Mouse (Mus musculus): Measurements from ENCODE around the gene Cyp8b1. TPM values are rescaled to one million over a fixed set of nuclear protein-coding genes. Genes with fewer than 3 reads are reported as not detected.

Gene Cyp8b1
- polyA plus RNA-seq, 1 experiment from 2014 or later = not detected

DNA sequence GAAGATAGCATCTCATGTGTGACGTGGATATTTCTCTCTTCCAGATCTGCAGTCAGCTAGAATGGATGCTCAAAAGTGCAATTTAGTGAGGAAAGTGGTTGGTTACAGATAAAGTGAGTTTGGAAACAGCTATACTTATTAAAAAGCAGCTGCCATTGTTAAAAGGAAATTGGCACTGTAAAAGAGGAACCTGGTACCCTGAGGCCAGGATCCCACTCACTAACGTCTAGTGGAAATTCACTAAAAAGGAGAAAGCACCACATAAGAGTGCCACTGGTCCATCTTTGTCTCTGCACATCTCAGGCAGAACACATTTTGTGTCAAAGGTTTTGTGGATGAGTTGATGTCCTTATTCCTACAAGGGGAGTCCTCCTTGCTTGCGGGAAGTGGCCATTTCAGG lies 27.5 kb upstream of the Cyp8b1 start:
- no peak overlapping the region for H3K4me2 ChIP-seq (ENCODE audit: low read depth, low read length, severe bottlenecking)
- H3K4me1 ChIP-seq (replicated peaks; ENCODE audit: control insufficient read depth, insufficient read depth, low read length) = no peaks in the 10 kb centered on the region
- no peaks in the 10 kb centered on the region for H3K36me3 ChIP-seq (ENCODE audit: control insufficient read depth, insufficient read depth, low read length)
- H3K9me3 ChIP-seq (ENCODE audit: control insufficient read depth, low read length) = no peaks in the 10 kb centered on the region
- H3K27ac ChIP-seq (ENCODE audit: low read depth, low read length) = no peak overlapping the region
- no peaks in the 10 kb centered on the region for H3K27me3 ChIP-seq (ENCODE audit: control insufficient read depth, insufficient read depth, low read length)
- WGBS = 92% methylated on average over 3 of the region's 3 CpGs
- no peak for DNase-seq (ENCODE audit: low spot score)
- no peak for ATAC-seq (replicated peaks; ENCODE audit: low FRiP score)
- H3K9ac ChIP-seq (ENCODE audit: low read length) = no peak overlapping the region
- no peak overlapping the region for H3K4me3 ChIP-seq (ENCODE audit: low read depth, low read length)

DNA sequence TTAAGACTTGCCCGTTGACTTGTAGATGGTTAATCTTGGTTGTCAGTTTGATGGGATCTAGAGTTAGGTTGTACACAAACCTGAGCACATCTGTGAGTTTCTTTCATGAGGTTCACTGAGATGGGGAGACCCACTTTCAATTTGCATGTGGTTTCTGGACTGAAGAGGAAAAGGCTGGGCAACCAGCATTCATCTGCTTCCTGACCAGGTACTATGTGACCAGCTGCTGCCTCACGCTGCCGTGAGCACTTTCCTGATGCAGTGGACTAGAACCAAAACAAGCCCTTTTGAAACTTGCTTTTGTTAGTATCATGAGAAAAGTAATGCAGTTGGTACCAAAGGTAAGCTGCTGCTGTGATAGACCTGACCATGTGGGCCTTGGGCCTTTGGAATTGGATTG lies 26.9 kb upstream of the Cyp8b1 start:
- no peaks in the 10 kb centered on the region for H3K4me1 ChIP-seq (replicated peaks; ENCODE audit: control insufficient read depth, insufficient read depth, low read length)
- no peak overlapping the region for H3K4me3 ChIP-seq (ENCODE audit: low read depth, low read length)
- DNase-seq (ENCODE audit: low spot score) (no peak), ATAC-seq (replicated peaks; ENCODE audit: low FRiP score) (no peak)
- H3K9me3 ChIP-seq (ENCODE audit: control insufficient read depth, low read length) = no peaks in the 10 kb centered on the region
- H3K4me2 ChIP-seq (ENCODE audit: low read depth, low read length, severe bottlenecking) = no peak overlapping the region
- WGBS = 91% methylated on average over 3 of the region's 3 CpGs
- no peaks in the 10 kb centered on the region for H3K36me3 ChIP-seq (ENCODE audit: control insufficient read depth, insufficient read depth, low read length)
- no peaks in the 10 kb centered on the region for H3K27me3 ChIP-seq (ENCODE audit: control insufficient read depth, insufficient read depth, low read length)
- no peak overlapping the region for H3K27ac ChIP-seq (ENCODE audit: low read depth, low read length)
- no peak overlapping the region for H3K9ac ChIP-seq (ENCODE audit: low read length)

DNA sequence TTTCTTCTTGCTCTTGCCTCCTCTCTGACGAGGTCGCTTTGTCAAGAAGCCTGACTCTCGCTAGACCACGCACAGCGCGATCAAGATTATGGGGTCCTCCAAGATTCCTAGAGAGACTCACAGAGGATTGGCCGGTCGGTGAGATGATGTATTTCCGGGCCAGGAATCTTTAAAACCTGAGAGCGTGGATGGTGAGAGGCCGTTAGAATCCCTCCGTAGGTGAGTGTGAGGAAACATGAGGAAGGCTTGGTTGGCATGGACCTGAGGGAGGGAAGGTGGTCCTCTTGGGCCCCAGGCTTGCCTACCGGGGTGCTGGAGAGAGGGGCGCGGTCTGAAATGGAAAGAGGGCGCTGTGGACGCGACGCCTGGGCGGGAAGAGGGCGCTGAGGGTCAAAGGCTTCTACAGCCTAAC lies 21.8 kb upstream of the Cyp8b1 start:
- no peaks in the 10 kb centered on the region for H3K4me1 ChIP-seq (replicated peaks; ENCODE audit: control insufficient read depth, insufficient read depth, low read length)
- peak overlapping the region; percentile 57 for H3K9ac ChIP-seq (ENCODE audit: low read length)
- DNase-seq (ENCODE audit: low spot score) (peak; percentile 63), ATAC-seq (replicated peaks; ENCODE audit: low FRiP score) (peak; percentile 64)
- H3K4me3 ChIP-seq (ENCODE audit: low read depth, low read length) = peak overlapping the region; percentile 34
- no peaks in the 10 kb centered on the region for H3K36me3 ChIP-seq (ENCODE audit: control insufficient read depth, insufficient read depth, low read length)
- H3K27ac ChIP-seq (ENCODE audit: low read depth, low read length) = no peak overlapping the region
- H3K27me3 ChIP-seq (ENCODE audit: control insufficient read depth, insufficient read depth, low read length) = no peaks in the 10 kb centered on the region
- H3K9me3 ChIP-seq (ENCODE audit: control insufficient read depth, low read length) = no peaks in the 10 kb centered on the region
- 62% methylated on average over 21 of the region's 21 CpGs for WGBS
- H3K4me2 ChIP-seq (ENCODE audit: low read depth, low read length, severe bottlenecking) = peak overlapping the region; percentile 41

GRCm38 (mm10) chr9:121937451-121937864 lies 21.4 kb upstream of the Cyp8b1 start:
- Histone ChIP-seq H3K4me2 (ENCODE audit: low read depth, low read length, severe bottlenecking) (peak overlapping the region; percentile 41), H3K9ac (ENCODE audit: low read length) (peak overlapping the region; percentile 27; the same call in 1 of the 2 replicates), H3K27ac (ENCODE audit: low read depth, low read length) (no peak overlapping the region), H3K9me3 (ENCODE audit: control insufficient read depth, low read length) (no peaks in the 10 kb centered on the region), H3K4me1 (replicated peaks; ENCODE audit: control insufficient read depth, insufficient read depth, low read length) (no peaks in the 10 kb centered on the region), H3K36me3 (ENCODE audit: control insufficient read depth, insufficient read depth, low read length) (no peaks in the 10 kb centered on the region), H3K27me3 (ENCODE audit: control insufficient read depth, insufficient read depth, low read length) (no peaks in the 10 kb centered on the region), H3K4me3 (ENCODE audit: low read depth, low read length) (peak overlapping the region; percentile 34; the same call in 1 of the 2 replicates)
- DNase-seq (ENCODE audit: low spot score) (no peak), ATAC-seq (replicated peaks; ENCODE audit: low FRiP score) (0 out of 2 replicates have a peak, but pooled peaks have one; percentile 21)
- WGBS = 73% methylated on average over 6 of the region's 6 CpGs

DNA sequence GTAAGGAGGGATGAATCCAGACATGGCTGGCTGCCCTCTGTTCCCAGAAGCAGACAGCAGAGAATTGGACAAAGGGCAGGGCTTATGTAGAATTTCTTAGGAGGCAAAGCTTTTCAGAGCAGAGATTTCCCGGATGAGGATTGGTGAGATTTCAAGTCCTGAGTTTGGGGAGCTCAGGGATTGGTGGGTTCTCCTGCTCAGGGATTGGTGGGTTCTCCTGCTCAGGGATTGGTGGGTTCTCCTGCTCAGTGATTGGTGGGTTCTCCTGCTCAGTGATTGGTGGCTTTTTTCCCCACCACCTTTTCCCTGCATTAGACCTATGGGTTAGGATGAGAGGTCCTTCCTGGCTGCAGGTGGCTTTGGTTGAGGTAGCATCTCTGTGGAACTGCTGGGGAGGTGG lies 20.8 kb upstream of the Cyp8b1 start:
- DNase-seq (ENCODE audit: low spot score) (no peak), ATAC-seq (replicated peaks; ENCODE audit: low FRiP score) (0 out of 2 replicates have a peak, but pooled peaks have one; percentile 10)
- no peak overlapping the region for H3K9ac ChIP-seq (ENCODE audit: low read length)
- no peak overlapping the region for H3K4me3 ChIP-seq (ENCODE audit: low read depth, low read length)
- no peaks in the 10 kb centered on the region for H3K27me3 ChIP-seq (ENCODE audit: control insufficient read depth, insufficient read depth, low read length)
- WGBS = 79% methylated on average over 1 of the region's 1 CpGs
- H3K9me3 ChIP-seq (ENCODE audit: control insufficient read depth, low read length) = no peaks in the 10 kb centered on the region
- no peaks in the 10 kb centered on the region for H3K4me1 ChIP-seq (replicated peaks; ENCODE audit: control insufficient read depth, insufficient read depth, low read length)
- no peaks in the 10 kb centered on the region for H3K36me3 ChIP-seq (ENCODE audit: control insufficient read depth, insufficient read depth, low read length)
- H3K4me2 ChIP-seq (ENCODE audit: low read depth, low read length, severe bottlenecking) = peak overlapping the region; percentile 41; the same call in 1 of the 2 replicates
- H3K27ac ChIP-seq (ENCODE audit: low read depth, low read length) = no peak overlapping the region

DNA sequence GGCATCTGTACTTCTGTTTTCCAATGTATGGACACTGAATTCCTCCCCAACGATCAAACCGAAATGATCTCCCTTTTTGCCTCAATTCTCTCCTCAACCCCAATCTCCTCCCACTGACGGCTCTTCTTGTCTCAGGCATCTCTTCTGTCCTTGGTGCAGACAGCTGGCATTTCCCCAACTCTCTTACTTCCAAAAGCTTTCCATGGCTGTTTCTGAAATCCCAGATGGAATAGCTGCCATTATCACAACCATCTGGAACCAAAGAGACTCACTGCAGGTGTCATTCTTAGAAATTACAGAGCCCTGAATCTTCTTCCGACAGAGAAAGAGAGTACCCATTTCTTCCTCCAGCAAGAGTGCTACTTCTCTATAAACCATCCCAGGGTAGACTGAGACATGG lies 18.8 kb upstream of the Cyp8b1 start:
- Histone ChIP-seq H3K36me3 (ENCODE audit: control insufficient read depth, insufficient read depth, low read length) (no peaks in the 10 kb centered on the region), H3K27me3 (ENCODE audit: control insufficient read depth, insufficient read depth, low read length) (no peaks in the 10 kb centered on the region), H3K4me2 (ENCODE audit: low read depth, low read length, severe bottlenecking) (no peak overlapping the region), H3K9me3 (ENCODE audit: control insufficient read depth, low read length) (no peaks in the 10 kb centered on the region), H3K4me1 (replicated peaks; ENCODE audit: control insufficient read depth, insufficient read depth, low read length) (no peaks in the 10 kb centered on the region), H3K9ac (ENCODE audit: low read length) (no peak overlapping the region), H3K4me3 (ENCODE audit: low read depth, low read length) (no peak overlapping the region), H3K27ac (ENCODE audit: low read depth, low read length) (no peak overlapping the region)
- DNase-seq (ENCODE audit: low spot score) (no peak), ATAC-seq (replicated peaks; ENCODE audit: low FRiP score) (no peak)
- WGBS = 87% methylated on average over 4 of the region's 4 CpGs

- H3K9ac ChIP-seq (ENCODE audit: low read length) = no peak overlapping the region
- DNase-seq (ENCODE audit: low spot score) (peak; percentile 72), ATAC-seq (replicated peaks; ENCODE audit: low FRiP score) (no peak)
- H3K27ac ChIP-seq (ENCODE audit: low read depth, low read length) = no peak overlapping the region
- H3K9me3 ChIP-seq (ENCODE audit: control insufficient read depth, low read length) = no peaks in the 10 kb centered on the region
- no peak overlapping the region for H3K4me2 ChIP-seq (ENCODE audit: low read depth, low read length, severe bottlenecking)
- H3K4me1 ChIP-seq (replicated peaks; ENCODE audit: control insufficient read depth, insufficient read depth, low read length) = no peaks in the 10 kb centered on the region
- no peaks in the 10 kb centered on the region for H3K36me3 ChIP-seq (ENCODE audit: control insufficient read depth, insufficient read depth, low read length)
- H3K4me3 ChIP-seq (ENCODE audit: low read depth, low read length) = no peak overlapping the region
- H3K27me3 ChIP-seq (ENCODE audit: control insufficient read depth, insufficient read depth, low read length) = no peaks in the 10 kb centered on the region
- WGBS = 28% methylated on average over 2 of the region's 2 CpGs
Observed at GRCm38 (mm10) chr9:121928498-121928897, 12.4 kb upstream of the Cyp8b1 start.

- ATAC-seq (replicated peaks; ENCODE audit: low FRiP score) (no peak), DNase-seq (ENCODE audit: low spot score) (peak; percentile 23)
- no peak overlapping the region for H3K4me3 ChIP-seq (ENCODE audit: low read depth, low read length)
- 83% methylated on average over 7 of the region's 7 CpGs for WGBS
- no peaks in the 10 kb centered on the region for H3K9me3 ChIP-seq (ENCODE audit: control insufficient read depth, low read length)
- no peaks in the 10 kb centered on the region for H3K27me3 ChIP-seq (ENCODE audit: control insufficient read depth, insufficient read depth, low read length)
- no peaks in the 10 kb centered on the region for H3K4me1 ChIP-seq (replicated peaks; ENCODE audit: control insufficient read depth, insufficient read depth, low read length)
- no peak overlapping the region for H3K9ac ChIP-seq (ENCODE audit: low read length)
- no peak overlapping the region for H3K4me2 ChIP-seq (ENCODE audit: low read depth, low read length, severe bottlenecking)
- H3K27ac ChIP-seq (ENCODE audit: low read depth, low read length) = no peak overlapping the region
- no peaks in the 10 kb centered on the region for H3K36me3 ChIP-seq (ENCODE audit: control insufficient read depth, insufficient read depth, low read length)
Observed at GRCm38 (mm10) chr9:121927721-121928120, 11.6 kb upstream of the Cyp8b1 start.

GRCm38 (mm10) chr9:121926634-121927405 lies 10.7 kb upstream of the Cyp8b1 start:
- Histone ChIP-seq H3K9ac (ENCODE audit: low read length) (no peak overlapping the region), H3K9me3 (ENCODE audit: control insufficient read depth, low read length) (no peaks in the 10 kb centered on the region), H3K4me3 (ENCODE audit: low read depth, low read length) (no peak overlapping the region), H3K36me3 (ENCODE audit: control insufficient read depth, insufficient read depth, low read length) (no peaks in the 10 kb centered on the region), H3K4me2 (ENCODE audit: low read depth, low read length, severe bottlenecking) (no peak overlapping the region), H3K4me1 (replicated peaks; ENCODE audit: control insufficient read depth, insufficient read depth, low read length) (no peaks in the 10 kb centered on the region), H3K27ac (ENCODE audit: low read depth, low read length) (no peak overlapping the region), H3K27me3 (ENCODE audit: control insufficient read depth, insufficient read depth, low read length) (no peaks in the 10 kb centered on the region)
- ATAC-seq (replicated peaks; ENCODE audit: low FRiP score) = no peak
- 70% methylated on average over 11 of the region's 11 CpGs for WGBS
- DNase-seq (ENCODE audit: low spot score) = peak; percentile 44
